Mouse (Mus musculus): ENCODE measurements around the gene Foxd1.

- TF ChIP-seq POLR2A (IDR thresholded peaks at IDR 0.05; ENCODE audit: insufficient read depth, low read depth, low read length) (no peak), CTCF (IDR thresholded peaks at IDR 0.05; ENCODE audit: insufficient read depth, low read depth, low read length) (no peak)
These were observed 39.5 kb downstream of the Foxd1 start for GRCm38 (mm10) chr13:98393356-98394070.
